Mouse (Mus musculus) heart, postnatal 0 days (tissue): ENCODE results near the gene Utp14a.

Source experiments
- CTCF ChIP-seq: IDR thresholded peaks from 2 replicates; pipeline ENCODE4 v1.5.1; 2016; ENCODE audit warnings: antibody characterized with exemption, control low read depth, low read depth
- EP300 ChIP-seq: IDR thresholded peaks from 2 replicates; pipeline ENCODE4 v1.6.1; 2016; ENCODE audit warnings: antibody characterized with exemption, low read depth

DNA sequence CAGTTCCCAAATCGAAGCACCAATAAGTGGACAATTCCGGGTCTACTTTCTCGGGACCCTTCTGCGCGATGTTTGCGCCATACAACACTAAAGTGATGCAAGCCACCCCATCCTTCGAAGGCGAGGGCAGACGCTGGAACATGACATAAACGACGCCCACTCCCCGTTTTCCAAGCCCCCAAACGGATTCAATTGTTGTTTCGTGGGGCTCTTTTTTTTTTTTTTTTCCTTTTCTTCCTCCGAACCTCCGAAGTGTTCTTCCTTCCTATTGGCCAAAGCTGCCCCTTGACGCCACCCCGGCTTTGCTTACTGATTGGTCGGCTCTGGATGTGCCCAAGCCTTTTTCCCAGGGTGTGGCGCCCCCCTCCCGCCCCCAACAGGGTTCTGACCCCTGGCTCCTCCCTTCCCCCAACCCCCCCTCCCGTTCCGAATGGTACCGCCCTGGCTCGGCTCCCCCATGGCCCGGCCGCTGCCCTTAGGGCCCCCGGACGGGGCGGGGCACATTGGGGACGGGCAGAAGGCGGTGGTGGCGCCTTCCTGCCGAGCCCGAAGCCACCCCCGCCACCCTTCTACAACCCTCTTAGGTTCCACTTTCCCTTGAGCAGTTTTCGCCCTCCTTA lies 27.8 kb downstream of the Utp14a start:
- TF ChIP-seq CTCF (no peak), EP300 (no peak; the same call in 1 of the 2 replicates)
